Mouse (Mus musculus): Measurements from ENCODE around the gene Scg3.

DNA sequence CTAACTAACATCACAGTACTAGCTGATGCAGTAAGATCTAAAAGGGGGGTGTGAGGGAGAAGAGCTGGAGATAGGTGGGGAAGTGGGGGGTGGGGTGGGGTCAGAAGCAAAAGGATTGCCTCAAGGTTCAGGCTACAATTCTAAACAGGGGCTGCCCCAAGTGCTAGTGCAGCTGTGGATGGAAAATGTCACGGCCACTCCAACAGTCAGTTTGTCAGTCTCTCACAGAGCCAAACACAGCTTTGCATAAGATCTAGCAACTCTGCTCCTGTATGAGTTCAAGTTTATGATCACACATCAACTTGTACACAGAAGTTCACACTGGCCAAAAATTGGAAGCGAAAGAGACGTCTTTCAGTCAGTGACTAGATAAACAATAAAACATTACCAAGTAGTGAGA lies 62.4 kb downstream of the Scg3 start:
- TF ChIP-seq CTCF (IDR thresholded peaks at IDR 0.05; ENCODE audit: extremely low read depth, insufficient read depth, insufficient read length, insufficient replicate concordance): no peak
- TF ChIP-seq POLR2A (IDR thresholded peaks at IDR 0.05; ENCODE audit: low read depth, low read length): no peak
